Mouse (Mus musculus) heart, postnatal 14 days (tissue): ENCODE measurements at regions not wholly inside any gene's neighbourhood (a gene's known extent, or its start where the extent isn't known, plus 50 kb on each side); places are given as distances from the start of the nearest gene placed in this dataset.
A peak's percentile ranks its signal among the peaks of the same experiment; 100 is the strongest.

Source experiments
- DNase-seq, 2 experiments: peaks; one replicate each; pipeline ENCODE4 v3.0.0; 2021 to 2022
- intact Hi-C: fragments of 180-260 bp; cut with DNase I; formaldehyde crosslinking; loops from one replicate; pipeline ENCODE4 v1.15.1; 2025

GRCm38 (mm10) chr8:11145251-11145650, 137.0 kb upstream of the Irs2 start:
- no peak for DNase-seq
- intact Hi-C loops, result no loop called here

DNA sequence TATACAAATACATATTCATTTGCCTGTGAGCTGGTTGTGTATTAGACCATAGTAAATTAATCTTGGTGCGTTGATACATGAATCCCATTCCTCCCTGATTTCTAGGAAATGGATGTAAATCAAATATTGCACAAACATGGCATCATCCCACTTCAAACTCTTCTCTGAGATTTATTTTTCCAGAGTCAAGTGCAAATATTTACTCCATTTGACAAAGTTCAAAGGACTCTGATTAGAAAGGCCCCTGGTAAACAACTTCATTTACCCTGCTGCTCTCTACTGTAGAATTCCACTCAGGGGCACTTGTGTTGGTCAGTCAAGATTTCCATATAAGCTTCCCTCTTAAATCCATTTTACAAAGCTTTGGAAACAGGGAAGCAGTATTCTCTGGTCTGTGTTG, 132.3 kb upstream of the Irs2 start:
- no peak for DNase-seq
- intact Hi-C loops, result no loop called here

- no peak for DNase-seq
- intact Hi-C loops, result no loop called here
Observed at GRCm38 (mm10) chr8:11139294-11139693, 131.0 kb upstream of the Irs2 start.

- DNase-seq, result no peak
- intact Hi-C loops, result no loop called here
Observed at GRCm38 (mm10) chr8:11138302-11139020, 130.2 kb upstream of the Irs2 start.

GRCm38 (mm10) chr8:11136566-11136965, 128.3 kb upstream of the Irs2 start:
- DNase-seq, result no peak
- intact Hi-C loops, result no loop called here

GRCm38 (mm10) chr8:11135135-11135534, 126.9 kb upstream of the Irs2 start:
- DNase-seq, result no peak
- intact Hi-C loops, result no loop called here

DNA sequence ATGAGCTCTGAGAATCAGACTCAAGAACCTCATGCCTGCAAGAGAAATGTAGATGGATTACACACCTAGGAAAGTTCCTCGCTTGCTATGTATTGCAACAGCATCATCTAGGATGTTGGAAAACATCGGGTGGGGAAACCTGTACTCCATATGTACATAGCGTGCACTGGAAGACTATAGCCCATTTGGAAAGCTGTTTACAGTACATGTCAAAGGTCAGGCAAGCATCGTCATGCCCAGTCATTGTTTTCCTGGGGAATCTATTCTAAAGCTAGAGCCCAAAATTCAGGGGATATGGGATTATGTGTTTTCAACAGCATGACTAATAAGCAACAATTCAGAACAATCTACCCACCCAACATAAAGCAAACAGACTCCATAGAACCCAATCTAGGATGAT, 126.3 kb upstream of the Irs2 start:
- no peak for DNase-seq
- intact Hi-C loops, result no loop called here

- no peak for DNase-seq
- intact Hi-C loops, result no loop called here
Observed at GRCm38 (mm10) chr8:11119030-11119634, 110.9 kb upstream of the Irs2 start.

DNA sequence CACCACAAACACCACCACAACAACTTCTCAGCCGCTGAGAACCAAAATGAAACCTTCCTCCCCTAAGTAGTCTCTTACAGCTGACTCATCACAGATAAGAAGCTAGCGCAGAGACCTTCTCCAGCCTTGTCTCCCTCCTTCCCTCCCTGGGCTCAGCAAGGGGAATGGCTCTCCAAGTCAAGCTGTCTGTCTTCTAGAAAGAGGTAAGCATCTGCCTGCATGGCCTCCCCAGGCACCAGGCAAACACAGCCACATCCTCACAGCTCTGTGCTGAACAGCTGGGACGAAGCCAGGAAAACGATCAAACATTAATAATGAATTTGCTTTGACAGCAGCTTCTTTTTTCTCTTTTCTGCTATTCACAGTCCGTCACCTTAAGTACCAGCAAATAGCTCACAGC, 108.3 kb upstream of the Irs2 start:
- no peak for DNase-seq
- intact Hi-C loops, result no loop called here

- no peak for DNase-seq
- intact Hi-C loops, result no loop called here
Observed at GRCm38 (mm10) chr8:11115210-11115609, 107.0 kb upstream of the Irs2 start.

- intact Hi-C loops, result no loop called here
- no peak for DNase-seq
Observed at GRCm38 (mm10) chr8:11114531-11114930, 106.3 kb upstream of the Irs2 start.

DNA sequence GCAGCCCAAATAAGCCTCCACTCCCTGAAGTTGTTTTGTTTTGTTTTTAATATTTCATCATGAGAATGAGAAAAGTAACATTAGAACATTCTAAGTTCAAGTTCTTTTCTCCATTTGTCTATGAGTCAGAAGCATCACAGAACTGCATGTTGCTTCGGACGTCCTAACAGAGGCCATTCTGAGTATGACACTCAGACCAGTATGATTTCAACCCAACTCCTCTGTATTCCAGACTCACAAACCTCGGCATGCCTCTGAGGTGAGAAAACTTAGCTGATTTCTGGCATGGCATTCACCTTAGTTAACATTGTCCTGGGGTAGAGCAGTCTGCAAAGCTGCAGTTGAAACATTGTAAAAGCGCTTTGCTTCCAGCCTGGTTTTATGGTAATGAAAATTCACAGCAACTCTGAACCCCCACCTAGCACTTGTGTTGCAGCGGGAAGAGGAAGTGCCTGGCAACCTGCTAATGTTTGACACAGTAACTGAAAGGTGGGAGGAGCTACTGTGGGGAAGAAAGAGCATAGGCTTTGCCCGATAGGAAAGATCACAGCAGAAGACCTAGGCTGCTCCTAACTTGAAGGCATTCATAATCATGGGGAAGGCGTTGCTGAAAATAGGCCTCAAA, 104.8 kb upstream of the Irs2 start:
- intact Hi-C loops, result no loop called here
- DNase-seq, result no peak

GRCm38 (mm10) chr8:11111987-11112386, 103.7 kb upstream of the Irs2 start:
- intact Hi-C loops, result no loop called here
- DNase-seq, result no peak

DNA sequence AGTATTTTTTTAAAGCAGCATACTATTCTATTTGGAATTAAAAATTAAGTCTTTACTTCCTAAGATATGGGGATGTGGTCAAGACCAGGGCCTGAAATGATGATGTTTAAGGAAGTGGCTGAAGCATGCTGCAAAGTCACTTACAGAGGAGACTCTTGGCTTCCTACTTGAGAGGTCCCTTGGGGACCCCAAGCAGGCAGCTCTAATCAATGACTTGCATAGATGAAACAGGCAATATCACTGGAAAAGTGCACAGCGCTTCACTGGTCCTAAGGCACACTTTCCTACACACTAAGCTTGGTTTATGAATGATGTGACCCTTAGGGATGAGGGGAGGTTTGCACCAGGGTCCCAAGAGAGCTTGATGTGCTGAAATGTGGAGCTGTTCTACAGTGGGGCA, 99.2 kb upstream of the Irs2 start:
- DNase-seq, result no peak
- intact Hi-C loops, result no loop called here

- DNase-seq, result no peak
- intact Hi-C loops, result no loop called here
Observed at GRCm38 (mm10) chr8:11107021-11107420, 98.8 kb upstream of the Irs2 start.

- no peak for DNase-seq
- intact Hi-C loops, result loop anchor here (5.0 kb wide), 1 partner anchor 63 kb away; no protein-coding TSS in a partner anchor
Observed at GRCm38 (mm10) chr8:11103745-11104607, 95.7 kb upstream of the Irs2 start.

DNA sequence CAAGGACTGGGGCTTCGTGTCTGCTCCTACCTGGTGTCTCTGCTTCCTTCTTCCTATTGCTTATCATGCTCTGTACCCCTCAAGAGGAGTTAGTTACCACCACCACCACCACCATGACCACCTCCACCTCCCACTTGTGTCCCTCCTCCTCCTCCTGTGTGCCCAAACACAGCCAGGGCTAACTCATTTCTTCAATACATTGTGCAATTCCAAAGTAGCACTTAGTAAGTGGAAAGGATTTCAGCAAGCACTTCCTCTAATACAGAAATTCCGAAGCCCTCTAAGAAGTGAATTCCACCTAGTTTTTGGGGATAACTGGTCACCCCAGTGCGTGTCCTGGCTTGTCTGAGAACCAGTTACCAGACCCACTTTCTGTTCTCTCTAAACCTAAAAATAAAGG, 92.1 kb upstream of the Irs2 start:
- no peak for DNase-seq

DNA sequence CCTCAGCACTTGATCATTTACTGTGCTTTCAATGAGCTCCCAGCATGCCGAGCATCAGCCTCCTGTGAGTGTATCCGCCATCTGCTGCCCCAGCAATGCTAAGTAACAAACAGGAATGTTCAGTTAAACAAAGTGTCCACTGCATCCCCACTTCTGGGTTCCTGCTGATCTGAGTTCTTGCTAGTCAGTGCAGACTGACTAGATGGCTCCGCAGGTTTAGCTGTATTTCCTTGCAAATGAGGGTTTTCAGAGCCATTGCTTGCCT, 91.3 kb upstream of the Irs2 start:
- intact Hi-C loops, result no loop called here
- DNase-seq, result no peak

More for the DNA sequence above, 92.1 kb upstream of the Irs2 start:
- intact Hi-C loops, result loop anchor here (5.0 kb wide), 1 partner anchor 67 kb away; no protein-coding TSS in a partner anchor

- intact Hi-C loops, result no loop called here
- no peak for DNase-seq
Observed at GRCm38 (mm10) chr8:11098790-11099590, 90.7 kb upstream of the Irs2 start.

DNA sequence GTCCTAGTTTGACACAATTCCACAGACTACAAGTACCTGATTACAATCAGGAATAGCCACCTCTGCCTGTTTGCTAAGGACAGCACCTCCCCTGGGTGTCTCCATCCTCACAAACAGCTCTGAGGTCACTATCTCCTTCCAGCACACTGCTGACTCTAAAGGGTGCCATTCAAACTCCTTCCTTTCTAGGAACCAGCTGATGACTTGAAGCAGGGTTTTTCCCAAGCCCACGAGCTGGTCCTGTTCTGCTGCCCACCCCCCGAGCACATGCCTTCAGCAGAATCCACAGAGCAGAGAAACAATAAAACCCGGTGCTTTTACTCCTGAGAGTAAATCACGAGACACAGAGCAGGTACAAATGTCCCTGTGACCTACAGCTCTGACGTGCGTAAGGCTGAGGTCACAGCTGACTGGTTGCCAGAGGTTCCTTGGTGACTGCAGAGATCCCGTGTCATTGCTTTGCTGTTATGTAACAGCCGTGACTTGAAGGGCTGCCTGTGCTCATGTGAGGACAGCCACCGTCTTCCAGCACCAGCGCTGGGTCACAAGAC, 90.0 kb upstream of the Irs2 start:
- intact Hi-C loops, result no loop called here
- DNase-seq, result peak; percentile 72 to 75
